Mouse (Mus musculus): ENCODE results near the gene Zbtb2. TPM values are rescaled to one million over a fixed set of nuclear protein-coding genes. Genes with fewer than 3 reads are reported as not detected.

Zbtb2 gene
- polyA plus RNA-seq, 1 experiment from 2014 or later, result 17.9 TPM

GRCm38 (mm10) chr10:4388384-4388745 is 457 bp upstream of the Zbtb2 start:
- H3K9ac ChIP-seq (replicated peaks; ENCODE audit: low read length), result peak overlapping the region; percentile 99
- H3K4me1 ChIP-seq (ENCODE audit: insufficient read depth, low read length), result peaks cover 40% of the 10 kb centered on the region
- no peak for ATAC-seq (ENCODE audit: low FRiP score, low TSS enrichment)
- no peaks in the 10 kb centered on the region for H3K9me3 ChIP-seq (ENCODE audit: low read length)
- H3K27me3 ChIP-seq (ENCODE audit: insufficient read depth, low read length), result no peaks in the 10 kb centered on the region
- H3K36me3 ChIP-seq (ENCODE audit: insufficient read depth, low read length), result peaks cover 6% of the 10 kb centered on the region; the same call in 1 of the 2 replicates
- H3K4me2 ChIP-seq (replicated peaks; ENCODE audit: low read depth, low read length), result peak overlapping the region; percentile 89
- peak overlapping the region; percentile 94 for H3K4me3 ChIP-seq (ENCODE audit: low read length)
- peak overlapping the region; percentile 99 for H3K27ac ChIP-seq (ENCODE audit: low read length)
- 0% methylated on average over 19 of the region's 19 CpGs for WGBS

GRCm38 (mm10) chr10:4386609-4387591 is 1.0 kb downstream of the Zbtb2 start:
- H3K9me3 ChIP-seq (ENCODE audit: low read length), result no peaks in the 10 kb centered on the region
- H3K9ac ChIP-seq (replicated peaks; ENCODE audit: low read length), result peak overlapping the region; percentile 99
- no peaks in the 10 kb centered on the region for H3K27me3 ChIP-seq (ENCODE audit: insufficient read depth, low read length)
- peaks cover 52% of the 10 kb centered on the region for H3K4me1 ChIP-seq (ENCODE audit: insufficient read depth, low read length)
- H3K4me3 ChIP-seq (ENCODE audit: low read length), result peak overlapping the region; percentile 94
- peak overlapping the region; percentile 89 for H3K4me2 ChIP-seq (replicated peaks; ENCODE audit: low read depth, low read length)
- no peaks in the 10 kb centered on the region for H3K36me3 ChIP-seq (ENCODE audit: insufficient read depth, low read length)
- peak overlapping the region; percentile 99 for H3K27ac ChIP-seq (ENCODE audit: low read length)
- peak; percentile 93 for ATAC-seq (ENCODE audit: low FRiP score, low TSS enrichment)
- under 1% methylated on average over 79 of the region's 133 CpGs for WGBS

- Histone ChIP-seq H3K4me3 (ENCODE audit: low read length) (no peak overlapping the region), H3K4me2 (replicated peaks; ENCODE audit: low read depth, low read length) (no peak overlapping the region), H3K27ac (ENCODE audit: low read length) (no peak overlapping the region), H3K9ac (replicated peaks; ENCODE audit: low read length) (no peak overlapping the region), H3K36me3 (ENCODE audit: insufficient read depth, low read length) (no peaks in the 10 kb centered on the region), H3K4me1 (ENCODE audit: insufficient read depth, low read length) (peaks cover 32% of the 10 kb centered on the region), H3K9me3 (ENCODE audit: low read length) (no peaks in the 10 kb centered on the region), H3K27me3 (ENCODE audit: insufficient read depth, low read length) (no peaks in the 10 kb centered on the region)
- 87% methylated on average over 7 of the region's 7 CpGs for WGBS
- ATAC-seq (ENCODE audit: low FRiP score, low TSS enrichment), result no peak
Measured at GRCm38 (mm10) chr10:4384244-4384643, 3.7 kb downstream of the Zbtb2 start.

GRCm38 (mm10) chr10:4380748-4381147 is 7.2 kb downstream of the Zbtb2 start:
- 77% methylated on average over 5 of the region's 5 CpGs for WGBS
- Histone ChIP-seq H3K4me2 (replicated peaks; ENCODE audit: low read depth, low read length) (no peak overlapping the region), H3K27me3 (ENCODE audit: insufficient read depth, low read length) (no peaks in the 10 kb centered on the region), H3K9ac (replicated peaks; ENCODE audit: low read length) (no peak overlapping the region), H3K27ac (ENCODE audit: low read length) (no peak overlapping the region), H3K4me1 (ENCODE audit: insufficient read depth, low read length) (peaks cover 37% of the 10 kb centered on the region), H3K36me3 (ENCODE audit: insufficient read depth, low read length) (no peaks in the 10 kb centered on the region), H3K4me3 (ENCODE audit: low read length) (no peak overlapping the region), H3K9me3 (ENCODE audit: low read length) (no peaks in the 10 kb centered on the region)
- ATAC-seq (ENCODE audit: low FRiP score, low TSS enrichment), result no peak

GRCm38 (mm10) chr10:4376931-4377330 is 11.0 kb downstream of the Zbtb2 start:
- Histone ChIP-seq H3K27ac (ENCODE audit: low read length) (peak overlapping the region; percentile 78), H3K4me2 (replicated peaks; ENCODE audit: low read depth, low read length) (no peak overlapping the region), H3K4me3 (ENCODE audit: low read length) (no peak overlapping the region), H3K9ac (replicated peaks; ENCODE audit: low read length) (no peak overlapping the region), H3K27me3 (ENCODE audit: insufficient read depth, low read length) (no peaks in the 10 kb centered on the region), H3K9me3 (ENCODE audit: low read length) (no peaks in the 10 kb centered on the region), H3K4me1 (ENCODE audit: insufficient read depth, low read length) (peaks cover 26% of the 10 kb centered on the region), H3K36me3 (ENCODE audit: insufficient read depth, low read length) (peaks cover 13% of the 10 kb centered on the region; the same call in 1 of the 2 replicates)
- WGBS, result 53% methylated on average over 7 of the region's 7 CpGs
- ATAC-seq (ENCODE audit: low FRiP score, low TSS enrichment), result no peak

- no peak overlapping the region for H3K4me2 ChIP-seq (replicated peaks; ENCODE audit: low read depth, low read length)
- peak; percentile 71; the same call in 1 of the 2 replicates for ATAC-seq (ENCODE audit: low FRiP score, low TSS enrichment)
- WGBS, result 33% methylated on average over 7 of the region's 7 CpGs
- peaks cover 14% of the 10 kb centered on the region; the same call in 1 of the 2 replicates for H3K36me3 ChIP-seq (ENCODE audit: insufficient read depth, low read length)
- H3K4me1 ChIP-seq (ENCODE audit: insufficient read depth, low read length), result peaks cover 26% of the 10 kb centered on the region
- H3K27ac ChIP-seq (ENCODE audit: low read length), result peak overlapping the region; percentile 78
- no peak overlapping the region for H3K4me3 ChIP-seq (ENCODE audit: low read length)
- no peaks in the 10 kb centered on the region for H3K9me3 ChIP-seq (ENCODE audit: low read length)
- no peaks in the 10 kb centered on the region for H3K27me3 ChIP-seq (ENCODE audit: insufficient read depth, low read length)
- H3K9ac ChIP-seq (replicated peaks; ENCODE audit: low read length), result no peak overlapping the region
Measured at GRCm38 (mm10) chr10:4376461-4376860, 11.4 kb downstream of the Zbtb2 start.

GRCm38 (mm10) chr10:4375267-4375666 is 12.6 kb downstream of the Zbtb2 start:
- 53% methylated on average over 7 of the region's 7 CpGs for WGBS
- Histone ChIP-seq H3K4me2 (replicated peaks; ENCODE audit: low read depth, low read length) (no peak overlapping the region), H3K27ac (ENCODE audit: low read length) (peak overlapping the region; percentile 78; the same call in 1 of the 2 replicates), H3K9ac (replicated peaks; ENCODE audit: low read length) (no peak overlapping the region), H3K9me3 (ENCODE audit: low read length) (no peaks in the 10 kb centered on the region), H3K36me3 (ENCODE audit: insufficient read depth, low read length) (peaks cover 18% of the 10 kb centered on the region; the same call in 1 of the 2 replicates), H3K27me3 (ENCODE audit: insufficient read depth, low read length) (no peaks in the 10 kb centered on the region), H3K4me1 (ENCODE audit: insufficient read depth, low read length) (peaks cover 22% of the 10 kb centered on the region), H3K4me3 (ENCODE audit: low read length) (no peak overlapping the region)
- ATAC-seq (ENCODE audit: low FRiP score, low TSS enrichment), result no peak

GRCm38 (mm10) chr10:4374734-4375133 is 13.2 kb downstream of the Zbtb2 start:
- H3K36me3 ChIP-seq (ENCODE audit: insufficient read depth, low read length), result peaks cover 18% of the 10 kb centered on the region; the same call in 1 of the 2 replicates

GRCm38 (mm10) chr10:4374239-4374638 is 13.7 kb downstream of the Zbtb2 start:
- H3K4me1 ChIP-seq (ENCODE audit: insufficient read depth, low read length), result peaks cover 20% of the 10 kb centered on the region
- WGBS, result 79% methylated on average over 7 of the region's 7 CpGs

More at GRCm38 (mm10) chr10:4374734-4375133, 13.2 kb downstream of the Zbtb2 start:
- no peak overlapping the region for H3K4me2 ChIP-seq (replicated peaks; ENCODE audit: low read depth, low read length)
- 67% methylated on average over 4 of the region's 4 CpGs for WGBS
- peaks cover 20% of the 10 kb centered on the region for H3K4me1 ChIP-seq (ENCODE audit: insufficient read depth, low read length)
- H3K4me3 ChIP-seq (ENCODE audit: low read length), result no peak overlapping the region
- no peak for ATAC-seq (ENCODE audit: low FRiP score, low TSS enrichment)
- no peak overlapping the region for H3K27ac ChIP-seq (ENCODE audit: low read length)
- no peak overlapping the region for H3K9ac ChIP-seq (replicated peaks; ENCODE audit: low read length)
- no peaks in the 10 kb centered on the region for H3K9me3 ChIP-seq (ENCODE audit: low read length)
- no peaks in the 10 kb centered on the region for H3K27me3 ChIP-seq (ENCODE audit: insufficient read depth, low read length)

GRCm38 (mm10) chr10:4373558-4373957 is 14.3 kb downstream of the Zbtb2 start:
- H3K27me3 ChIP-seq (ENCODE audit: insufficient read depth, low read length), result no peaks in the 10 kb centered on the region
- H3K9ac ChIP-seq (replicated peaks; ENCODE audit: low read length), result no peak overlapping the region
- no peak for ATAC-seq (ENCODE audit: low FRiP score, low TSS enrichment)
- no peak overlapping the region for H3K4me2 ChIP-seq (replicated peaks; ENCODE audit: low read depth, low read length)
- H3K4me1 ChIP-seq (ENCODE audit: insufficient read depth, low read length), result peaks cover 20% of the 10 kb centered on the region
- peaks cover 26% of the 10 kb centered on the region for H3K36me3 ChIP-seq (ENCODE audit: insufficient read depth, low read length)
- H3K27ac ChIP-seq (ENCODE audit: low read length), result no peak overlapping the region
- H3K9me3 ChIP-seq (ENCODE audit: low read length), result no peaks in the 10 kb centered on the region
- no peak overlapping the region for H3K4me3 ChIP-seq (ENCODE audit: low read length)
- 87% methylated on average over 4 of the region's 4 CpGs for WGBS

More at GRCm38 (mm10) chr10:4374239-4374638, 13.7 kb downstream of the Zbtb2 start:
- Histone ChIP-seq H3K36me3 (ENCODE audit: insufficient read depth, low read length) (peaks cover 19% of the 10 kb centered on the region), H3K9ac (replicated peaks; ENCODE audit: low read length) (no peak overlapping the region), H3K27me3 (ENCODE audit: insufficient read depth, low read length) (no peaks in the 10 kb centered on the region), H3K4me2 (replicated peaks; ENCODE audit: low read depth, low read length) (no peak overlapping the region), H3K4me3 (ENCODE audit: low read length) (no peak overlapping the region), H3K27ac (ENCODE audit: low read length) (no peak overlapping the region), H3K9me3 (ENCODE audit: low read length) (no peaks in the 10 kb centered on the region)
- ATAC-seq (ENCODE audit: low FRiP score, low TSS enrichment), result no peak

All from kidney, embryonic 16.5 days (tissue).